Mouse (Mus musculus) left cerebral cortex, adult 18-20 months (tissue): ENCODE data around the gene Prap1. TPM values are rescaled to one million over a fixed set of nuclear protein-coding genes. Genes with fewer than 3 reads are reported as not detected.

Source experiments
- DNase-seq, 2 experiments: peaks; one replicate each; pipeline ENCODE4 v3.0.0; 2021 to 2022; ENCODE audit warnings: low spot score in 2 of 2, mixed read lengths in 1 of 2
- long read RNA-seq, 2 experiments: library from polyadenylated mRNA; stranded (forward); transcript quantifications; one replicate each; pipeline ENCODE4 v2.0.0; 2021
- total RNA-seq, 2 experiments: library from RNA; stranded (reverse); gene quantifications; 2 replicates each; pipeline ENCODE4 v1.2.3; 2021

Prap1 gene
- not detected for total RNA-seq
- long read RNA-seq, experiment 1 = 0 reads
- long read RNA-seq, experiment 2 = 0 reads

- DNase-seq = no peak
Measured at GRCm38 (mm10) chr7:140092924-140093528, at the start of gene Prap1. TSS of gene Prap1 (plus strand) at chr7:140093395.

GRCm38 (mm10) chr7:140045546-140045945 lies 47.6 kb upstream of the Prap1 start:
- DNase-seq = no peak

- DNase-seq = no peak
Measured at GRCm38 (mm10) chr7:140047811-140048311, 45.3 kb upstream of the Prap1 start.

- DNase-seq = no peak
Measured at GRCm38 (mm10) chr7:140048361-140049114, 44.7 kb upstream of the Prap1 start, which contains the start of gene Msx3. TSS of gene Msx3 (minus strand) at chr7:140049089.

GRCm38 (mm10) chr7:140049115-140049689 lies 44.0 kb upstream of the Prap1 start:
- peak in 1 of 2 experiments; percentile 15 for DNase-seq

- DNase-seq = no peak
Measured at GRCm38 (mm10) chr7:140054124-140054523, 39.1 kb upstream of the Prap1 start.

GRCm38 (mm10) chr7:140057413-140058407 lies 35.5 kb upstream of the Prap1 start:
- no peak for DNase-seq

GRCm38 (mm10) chr7:140058528-140058927 lies 34.7 kb upstream of the Prap1 start:
- no peak for DNase-seq

- DNase-seq = no peak
Measured at GRCm38 (mm10) chr7:140059601-140060000, 33.6 kb upstream of the Prap1 start.

- DNase-seq = no peak
Measured at GRCm38 (mm10) chr7:140060936-140061831, 32.0 kb upstream of the Prap1 start.

- no peak for DNase-seq
Measured at GRCm38 (mm10) chr7:140061832-140062130, 31.4 kb upstream of the Prap1 start.

- peak in 1 of 2 experiments; percentile 29 for DNase-seq
Measured at GRCm38 (mm10) chr7:140062307-140062706, 30.9 kb upstream of the Prap1 start.

GRCm38 (mm10) chr7:140063092-140063491 lies 30.1 kb upstream of the Prap1 start:
- peak; percentile 77 to 85 for DNase-seq

GRCm38 (mm10) chr7:140067397-140067796 lies 25.8 kb upstream of the Prap1 start:
- DNase-seq = no peak

- no peak for DNase-seq
Measured at GRCm38 (mm10) chr7:140070042-140070711, 23.0 kb upstream of the Prap1 start.

- no peak for DNase-seq
Measured at GRCm38 (mm10) chr7:140077698-140078097, 15.5 kb upstream of the Prap1 start.

- DNase-seq = peak; percentile 79 to 83
Measured at GRCm38 (mm10) chr7:140078711-140079110, 14.5 kb upstream of the Prap1 start.

- peak; percentile 93 to 95 for DNase-seq
Measured at GRCm38 (mm10) chr7:140080503-140081156, 12.6 kb upstream of the Prap1 start.
